Mouse (Mus musculus): ENCODE results near the gene Add3.

- no peak for TF ChIP-seq POLR2A (IDR thresholded peaks at IDR 0.05; ENCODE audit: insufficient read depth, low read depth, low read length)
- no peak for TF ChIP-seq CTCF (IDR thresholded peaks at IDR 0.05; ENCODE audit: insufficient read depth, low read depth, low read length)
Measured at GRCm38 (mm10) chr19:53216761-53217538, 76.7 kb downstream of the Add3 start.

Data from olfactory bulb, adult 2 months (tissue).